ENCODE assay signal across 12 mouse cellular contexts in the genomic region with DNA sequence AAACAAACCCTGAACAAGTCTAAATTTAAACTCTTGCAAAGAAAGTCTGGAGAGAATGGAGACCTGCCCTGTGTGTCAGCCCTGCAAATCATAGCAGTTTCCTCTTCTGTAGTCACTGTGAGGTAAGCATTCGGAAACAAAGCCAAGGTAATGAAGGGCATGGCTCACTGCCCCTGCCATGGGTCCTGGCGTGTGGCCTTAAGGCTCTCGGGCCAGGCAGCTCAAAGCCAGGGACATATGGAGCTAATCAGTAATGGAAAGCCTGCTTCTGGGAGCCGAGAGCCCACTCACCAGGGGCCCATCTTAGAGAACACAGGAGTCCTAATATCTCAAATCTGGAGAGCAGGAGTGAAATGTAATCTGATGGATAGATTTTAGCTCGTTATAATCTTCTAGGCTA.
A peak's percentile ranks its signal among the peaks of the same experiment; 100 is the strongest.
DNase-seq lines count a peak whose midpoint lies in the region; ATAC-seq lines count a peak whose summit lies in the region.
"Had no signal": no experiment of that assay in that cellular context is flagged by ENCODE, and none has a peak within 500 bp of the region (broad histone marks: within the 10 kb centered on the region; RNA-seq: fewer than 3 reads in every experiment).

No protein-coding gene starts in this region.

- no peaks in the 10 kb centered on the region for H3K36me3 ChIP-seq in kidney, embryonic 15.5 days
- H3K36me3 ChIP-seq in limb, embryonic 11.5 days (ENCODE audit: control insufficient read depth, insufficient read depth, low read length) = no peaks in the 10 kb centered on the region
- H3K36me3 ChIP-seq: heart, embryonic 13.5 days had no signal

- no peaks in the 10 kb centered on the region for H3K9me3 ChIP-seq in kidney, embryonic 15.5 days (replicated peaks)
- no peaks in the 10 kb centered on the region for H3K9me3 ChIP-seq in limb, embryonic 11.5 days (ENCODE audit: control insufficient read depth, low read length)
- H3K9me3 ChIP-seq: heart, embryonic 13.5 days had no signal

- ATAC-seq in kidney, embryonic 15.5 days (replicated peaks; ENCODE audit: low FRiP score) = peak; percentile 81
- ATAC-seq in limb, embryonic 11.5 days (ENCODE audit: insufficient number of reproducible peaks, low FRiP score, low TSS enrichment, low read depth) = no peak

- 35% methylated on average over 5 of the region's 5 CpGs for WGBS in kidney, embryonic 15.5 days
- WGBS in limb, embryonic 11.5 days = 11% methylated on average over 5 of the region's 5 CpGs

- H3K4me2 ChIP-seq in kidney, embryonic 15.5 days = no peak overlapping the region
- no peak overlapping the region for H3K4me2 ChIP-seq in limb, embryonic 11.5 days (ENCODE audit: low read depth, severe bottlenecking)
- H3K4me2 ChIP-seq: heart, embryonic 13.5 days had no signal

- H3K27ac ChIP-seq in kidney, embryonic 15.5 days = no peak overlapping the region
- H3K27ac ChIP-seq in limb, embryonic 11.5 days (replicated peaks; ENCODE audit: low read depth, low read length) = no peak overlapping the region
- H3K27ac ChIP-seq: heart, embryonic 13.5 days had no signal

- H3K4me1 ChIP-seq in kidney, embryonic 15.5 days = no peaks in the 10 kb centered on the region
- no peaks in the 10 kb centered on the region for H3K4me1 ChIP-seq in limb, embryonic 11.5 days (ENCODE audit: control insufficient read depth, insufficient read depth, low read length)
- H3K4me1 ChIP-seq: heart, embryonic 13.5 days had no signal

- H3K4me3 ChIP-seq in kidney, embryonic 15.5 days (replicated peaks) = no peak overlapping the region
- H3K4me3 ChIP-seq in limb, embryonic 11.5 days (ENCODE audit: low read depth, low read length) = no peak overlapping the region
- H3K4me3 ChIP-seq: heart, embryonic 13.5 days had no signal

- no peaks in the 10 kb centered on the region for H3K27me3 ChIP-seq in kidney, embryonic 15.5 days
- H3K27me3 ChIP-seq in limb, embryonic 11.5 days (ENCODE audit: control insufficient read depth, insufficient read depth, low read length) = no peaks in the 10 kb centered on the region
- H3K27me3 ChIP-seq: heart, embryonic 13.5 days had no signal

- H3K9ac ChIP-seq in kidney, embryonic 15.5 days = no peak overlapping the region
- H3K9ac ChIP-seq in limb, embryonic 11.5 days (ENCODE audit: low read length) = no peak overlapping the region
- H3K9ac ChIP-seq: heart, embryonic 13.5 days had no signal

- no peak for DNase-seq in kidney, adult 18-20 months
- DNase-seq in cerebellum, adult 18-20 months = peak; percentile 81 to 85
- peak; percentile 87 to 90 for DNase-seq in cerebellum, postnatal 10 days
- peak; percentile 44 for DNase-seq in limb, embryonic 11.5 days (ENCODE audit: low spot score)
- no peak for DNase-seq in liver
- DNase-seq in thymus, adult 18-20 months = no peak
- DNase-seq: gastrocnemius, postnatal 36 days; lung, postnatal 14 days; spleen, adult 18-20 months; thymus, adult 2 months had no signal

Comparison
In these comparisons a context has a peak if more than half of its experiments do, and no peak if none do; other contexts are left out.
1. DNase-seq: peak in cerebellum, adult 18-20 months (2 of 2), cerebellum, postnatal 10 days (2 of 2) and limb, embryonic 11.5 days (single experiment); none in kidney, adult 18-20 months (single experiment), liver (single experiment) and thymus, adult 18-20 months (0 of 2).